Mouse (Mus musculus): ENCODE data around the gene Nr4a1. TPM values are rescaled to one million over a fixed set of nuclear protein-coding genes. Genes with fewer than 3 reads are reported as not detected.
A peak's percentile ranks its signal among the peaks of the same experiment; 100 is the strongest.

Nr4a1 gene
- 5.5 and 7.0 TPM in 2 replicates for polyA plus RNA-seq (2016; fragmentation: Nextera tagmentation; extraction: Ambion mirVana)

DNA sequence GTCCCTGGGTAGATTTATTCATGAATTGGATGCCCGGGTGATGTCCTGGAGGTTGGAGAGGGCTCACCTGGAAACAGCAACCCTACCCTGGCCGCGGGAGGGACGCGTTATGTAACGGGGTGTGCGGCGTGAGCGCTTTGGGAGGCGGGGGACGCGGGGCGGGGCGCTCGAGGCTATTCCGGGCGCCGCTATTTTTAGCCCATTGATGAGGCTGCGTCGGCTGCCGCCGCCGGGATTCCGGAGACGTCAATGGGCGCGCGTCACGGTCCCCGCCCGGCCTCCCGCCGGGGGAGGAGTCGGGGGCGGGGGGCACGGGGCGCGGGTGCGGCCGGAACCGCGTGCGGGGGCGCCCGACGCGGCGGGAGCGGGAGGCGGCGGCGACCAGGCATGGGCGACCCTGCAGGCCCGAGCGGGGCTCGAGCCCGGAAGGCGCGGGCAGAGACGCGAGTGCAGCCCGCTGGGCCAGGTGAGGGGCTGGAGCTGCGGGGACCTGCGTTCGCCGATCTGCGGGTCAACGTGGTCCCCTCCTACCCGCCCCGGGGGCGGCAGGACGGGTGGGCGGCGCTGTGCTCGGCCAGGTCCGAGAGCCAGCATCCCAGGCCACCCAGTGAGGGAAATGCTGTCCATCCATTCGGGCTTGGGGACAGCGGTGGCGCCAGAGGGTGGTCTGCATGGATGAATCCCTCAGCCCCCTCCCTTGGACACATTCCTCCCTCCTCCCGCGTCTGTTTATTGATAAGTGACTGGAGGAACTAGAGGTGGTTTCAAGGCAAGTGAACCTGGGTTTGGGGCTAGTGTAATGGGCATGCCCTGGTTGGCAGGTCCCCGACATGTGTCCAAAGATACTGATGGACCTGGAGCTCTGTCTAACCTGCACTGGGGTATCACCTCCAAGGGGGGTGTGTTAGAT is at the start of gene Nr4a1:
Nr4a1 (plus strand) TSS at position 384 of the 910 bp plus-strand sequence.
- Histone ChIP-seq H3K4me1 (replicated peaks) (peaks cover 10% of the 10 kb centered on the region), H3K9me3 (no peaks in the 10 kb centered on the region), H3K4me3 (replicated peaks) (peak within 1 kb of the TSS; percentile 73), H3K27ac (peak within 1 kb of the TSS; percentile 69), H3K27me3 (peaks cover 2% of the 10 kb centered on the region; the same call in 1 of the 2 replicates), H3K4me2 (peak within 1 kb of the TSS; percentile 93), H3K9ac (replicated peaks) (peak within 1 kb of the TSS; percentile 87), H3K36me3 (peaks cover 5% of the 10 kb centered on the region; the same call in 1 of the 2 replicates)
- WGBS: under 1% methylated on average over 82 of the region's 82 CpGs
- ATAC-seq (ENCODE audit: insufficient number of reproducible peaks, insufficient read depth, low FRiP score, low TSS enrichment, low read depth): 0 out of 2 replicates have a peak, but pooled peaks have one; percentile 26

DNA sequence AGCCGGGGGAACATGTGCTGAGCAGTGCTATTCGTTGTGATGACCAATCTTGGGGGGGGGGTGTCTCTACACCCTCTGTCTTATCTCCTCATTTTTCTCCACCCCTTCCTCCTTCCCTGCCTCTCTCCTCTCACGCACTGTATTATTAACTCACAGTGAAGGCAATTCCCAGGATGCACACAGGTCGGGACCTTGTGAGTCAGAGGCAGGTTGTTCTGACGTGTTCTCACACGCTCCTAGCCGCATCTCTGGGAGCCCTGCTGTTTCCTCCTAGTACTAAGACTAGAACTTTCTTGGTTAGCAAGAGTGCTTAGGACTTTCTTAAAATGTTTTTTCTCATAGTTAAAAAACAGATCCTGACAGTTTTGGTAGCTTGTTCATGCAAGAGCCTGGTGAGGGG is 49.3 kb upstream of the Nr4a1 start:
- WGBS: 84% methylated on average over 7 of the region's 7 CpGs
- no peak overlapping the region for H3K27ac ChIP-seq
- H3K4me2 ChIP-seq: no peak overlapping the region
- H3K4me1 ChIP-seq (replicated peaks): no peaks in the 10 kb centered on the region
- H3K9me3 ChIP-seq: peaks cover 8% of the 10 kb centered on the region
- no peaks in the 10 kb centered on the region for H3K27me3 ChIP-seq
- no peak overlapping the region for H3K4me3 ChIP-seq (replicated peaks)
- H3K36me3 ChIP-seq: peaks cover 94% of the 10 kb centered on the region
- no peak for ATAC-seq (ENCODE audit: insufficient number of reproducible peaks, insufficient read depth, low FRiP score, low TSS enrichment, low read depth)
- H3K9ac ChIP-seq (replicated peaks): no peak overlapping the region

DNA sequence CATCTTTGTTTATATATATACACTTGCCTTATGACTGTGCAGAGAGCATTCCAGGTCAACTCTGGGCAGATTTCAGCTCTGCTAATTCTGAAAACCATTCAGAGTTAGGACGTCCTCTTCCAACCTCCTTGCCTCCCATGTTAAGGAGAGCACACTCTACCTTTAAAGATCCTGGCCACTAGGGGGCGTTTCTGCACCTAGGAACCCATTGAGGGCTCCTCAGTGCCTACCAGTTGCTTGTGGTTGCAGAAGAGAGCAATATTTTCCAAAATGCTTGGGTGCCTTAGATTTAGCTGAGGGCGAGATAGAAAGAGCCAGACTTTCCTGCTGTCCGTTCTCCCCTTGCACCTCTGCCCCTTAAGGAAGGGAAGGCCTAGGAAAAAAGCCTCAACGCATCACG is 43.8 kb upstream of the Nr4a1 start:
- 64% methylated on average over 6 of the region's 6 CpGs for WGBS
- H3K9me3 ChIP-seq: no peaks in the 10 kb centered on the region
- ATAC-seq (ENCODE audit: insufficient number of reproducible peaks, insufficient read depth, low FRiP score, low TSS enrichment, low read depth): peak; percentile 41; the same call in 1 of the 2 replicates
- H3K4me2 ChIP-seq: no peak overlapping the region
- H3K4me1 ChIP-seq (replicated peaks): no peaks in the 10 kb centered on the region
- no peaks in the 10 kb centered on the region for H3K27me3 ChIP-seq
- no peak overlapping the region for H3K27ac ChIP-seq
- H3K36me3 ChIP-seq: peaks cover 88% of the 10 kb centered on the region
- H3K4me3 ChIP-seq (replicated peaks): no peak overlapping the region
- no peak overlapping the region for H3K9ac ChIP-seq (replicated peaks)

DNA sequence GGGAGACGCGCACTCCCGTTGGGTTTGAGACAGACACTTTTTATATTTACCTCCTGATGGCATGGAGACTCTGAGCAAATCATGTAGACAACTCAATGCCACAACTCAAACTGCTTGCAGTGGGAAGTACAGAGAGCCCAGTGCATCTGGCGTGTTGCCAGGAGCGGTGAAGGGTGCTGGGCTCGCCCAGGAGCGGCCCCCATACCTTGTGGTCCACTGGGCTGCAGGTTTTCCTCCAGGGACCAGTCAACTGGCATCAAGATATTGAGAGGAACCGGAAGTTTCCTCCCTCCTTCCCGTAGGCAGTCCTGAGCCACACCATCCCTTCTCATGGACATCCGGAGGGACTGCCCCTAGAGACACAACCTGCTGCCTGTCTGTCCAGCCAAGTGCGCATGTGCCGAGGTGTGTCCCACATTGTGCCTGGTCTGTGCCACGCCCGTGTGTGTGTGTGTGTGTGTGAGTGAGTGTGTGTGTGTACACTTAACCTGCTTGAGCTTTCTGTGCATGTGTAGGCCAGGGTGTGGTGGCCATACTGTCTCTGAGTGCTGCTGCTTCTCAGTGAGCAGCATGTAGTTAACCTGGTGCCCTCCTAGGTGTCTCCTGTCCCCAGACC is 43.0 kb upstream of the Nr4a1 start:
- Histone ChIP-seq H3K4me2 (no peak overlapping the region), H3K4me3 (replicated peaks) (no peak overlapping the region), H3K27ac (no peak overlapping the region), H3K36me3 (peaks cover 82% of the 10 kb centered on the region), H3K9ac (replicated peaks) (no peak overlapping the region), H3K27me3 (no peaks in the 10 kb centered on the region), H3K9me3 (no peaks in the 10 kb centered on the region), H3K4me1 (replicated peaks) (no peaks in the 10 kb centered on the region)
- WGBS: 92% methylated on average over 14 of the region's 14 CpGs
- ATAC-seq (ENCODE audit: insufficient number of reproducible peaks, insufficient read depth, low FRiP score, low TSS enrichment, low read depth): no peak

DNA sequence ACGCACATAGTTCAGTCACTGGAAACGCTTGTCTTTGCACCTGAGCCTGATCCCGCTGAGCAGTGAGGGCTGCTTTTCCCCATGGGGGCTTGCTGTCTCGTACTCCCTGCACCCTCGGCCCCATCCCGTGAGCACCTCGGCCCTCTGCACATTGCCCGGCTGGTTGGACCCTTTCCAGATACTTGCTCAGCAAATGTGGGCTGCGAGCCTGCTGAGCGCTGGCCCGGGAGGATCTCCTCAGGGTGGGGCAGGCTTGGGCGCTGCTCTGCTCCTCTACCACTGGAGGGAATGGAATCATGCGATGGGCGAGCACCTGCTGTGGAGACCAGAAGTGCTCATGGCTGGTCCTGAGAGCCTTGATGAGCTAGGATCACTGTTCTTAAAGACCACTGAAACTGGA is 41.6 kb upstream of the Nr4a1 start:
- ATAC-seq (ENCODE audit: insufficient number of reproducible peaks, insufficient read depth, low FRiP score, low TSS enrichment, low read depth): no peak

DNA sequence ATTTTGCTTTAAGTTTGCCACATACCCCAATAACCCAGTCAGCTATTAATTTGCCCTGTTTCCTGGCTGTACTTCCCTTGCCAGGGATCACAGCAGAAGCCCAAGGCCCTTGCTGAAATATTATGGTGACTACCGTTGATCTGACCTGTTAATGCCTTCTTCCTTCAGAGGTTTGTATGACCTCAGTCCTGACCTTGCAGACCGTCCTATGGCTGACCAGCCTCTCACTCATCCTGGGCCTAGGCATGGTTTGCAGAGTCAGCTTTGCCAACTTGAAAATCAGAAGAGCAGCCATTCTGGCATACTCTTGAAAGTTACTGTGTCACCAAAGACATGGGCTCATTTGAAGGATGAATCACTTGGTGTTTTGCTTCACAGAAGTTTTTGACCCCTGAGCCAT is 38.9 kb upstream of the Nr4a1 start:
- 73% methylated on average over 2 of the region's 2 CpGs for WGBS
- no peak for ATAC-seq (ENCODE audit: insufficient number of reproducible peaks, insufficient read depth, low FRiP score, low TSS enrichment, low read depth)
- H3K4me1 ChIP-seq (replicated peaks): peaks cover 1% of the 10 kb centered on the region
- no peak overlapping the region for H3K4me2 ChIP-seq
- H3K9me3 ChIP-seq: no peaks in the 10 kb centered on the region
- H3K27me3 ChIP-seq: no peaks in the 10 kb centered on the region
- H3K4me3 ChIP-seq (replicated peaks): no peak overlapping the region
- no peak overlapping the region for H3K9ac ChIP-seq (replicated peaks)
- no peak overlapping the region for H3K27ac ChIP-seq
- peaks cover 45% of the 10 kb centered on the region for H3K36me3 ChIP-seq

More for the DNA sequence above, 41.6 kb upstream of the Nr4a1 start:
- Histone ChIP-seq H3K4me3 (replicated peaks) (no peak overlapping the region), H3K27ac (no peak overlapping the region), H3K4me1 (replicated peaks) (no peaks in the 10 kb centered on the region), H3K9me3 (no peaks in the 10 kb centered on the region), H3K4me2 (no peak overlapping the region), H3K36me3 (peaks cover 68% of the 10 kb centered on the region), H3K27me3 (no peaks in the 10 kb centered on the region), H3K9ac (replicated peaks) (no peak overlapping the region)
- WGBS: 91% methylated on average over 14 of the region's 14 CpGs

DNA sequence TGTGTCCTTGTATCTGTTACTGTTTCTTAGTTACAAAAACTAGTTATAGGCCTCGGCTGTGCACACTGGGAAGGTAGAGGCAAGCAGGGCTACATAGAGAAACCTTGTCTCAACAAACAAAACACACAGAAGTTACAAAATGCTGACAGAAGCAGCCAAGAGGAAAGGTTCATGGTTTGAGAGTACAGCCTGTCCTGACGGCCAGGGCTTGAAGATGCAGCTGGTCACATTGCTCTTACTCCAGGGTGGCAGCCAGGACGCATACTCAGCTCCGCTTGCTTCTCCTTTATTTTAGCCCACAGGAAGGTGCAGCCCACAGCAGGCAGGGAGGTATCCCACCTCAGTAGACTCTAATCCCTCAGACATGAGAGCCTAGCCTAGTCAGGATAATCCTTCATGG is 38.0 kb upstream of the Nr4a1 start:
- H3K4me3 ChIP-seq (replicated peaks): no peak overlapping the region
- H3K9ac ChIP-seq (replicated peaks): no peak overlapping the region
- WGBS: 82% methylated on average over 4 of the region's 4 CpGs
- no peak for ATAC-seq (ENCODE audit: insufficient number of reproducible peaks, insufficient read depth, low FRiP score, low TSS enrichment, low read depth)
- no peak overlapping the region for H3K27ac ChIP-seq
- peaks cover 10% of the 10 kb centered on the region for H3K4me1 ChIP-seq (replicated peaks)
- no peak overlapping the region for H3K4me2 ChIP-seq
- H3K9me3 ChIP-seq: no peaks in the 10 kb centered on the region
- no peaks in the 10 kb centered on the region for H3K27me3 ChIP-seq
- peaks cover 36% of the 10 kb centered on the region for H3K36me3 ChIP-seq

DNA sequence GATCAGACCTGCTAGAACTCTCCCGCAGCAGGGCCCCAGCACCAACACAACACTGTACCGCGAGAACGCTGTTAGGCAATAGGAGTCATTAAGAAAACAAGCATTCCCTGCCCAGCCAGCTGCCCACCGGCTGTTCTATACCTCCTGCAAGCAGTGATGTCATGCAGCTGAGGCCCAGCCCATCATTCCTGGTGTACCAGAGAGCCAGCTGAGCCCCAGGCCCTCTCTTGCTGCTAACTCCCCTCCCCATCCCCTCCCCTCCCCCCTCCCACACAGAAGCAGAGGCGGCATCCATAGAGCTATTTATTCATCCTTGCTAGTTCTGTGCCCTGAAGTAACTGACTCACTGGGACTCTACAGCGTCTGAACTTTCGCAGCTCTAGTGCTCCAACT is 33.2 kb upstream of the Nr4a1 start:
- peak overlapping the region; percentile 88 for H3K27ac ChIP-seq
- no peak overlapping the region for H3K9ac ChIP-seq (replicated peaks)
- H3K4me1 ChIP-seq (replicated peaks): peaks cover 49% of the 10 kb centered on the region
- peak overlapping the region; percentile 23; the same call in 1 of the 2 replicates for H3K4me3 ChIP-seq (replicated peaks)
- H3K27me3 ChIP-seq: peaks cover 8% of the 10 kb centered on the region
- peak overlapping the region; percentile 79 for H3K4me2 ChIP-seq
- WGBS: 6% methylated on average over 8 of the region's 8 CpGs
- no peaks in the 10 kb centered on the region for H3K9me3 ChIP-seq
- ATAC-seq (ENCODE audit: insufficient number of reproducible peaks, insufficient read depth, low FRiP score, low TSS enrichment, low read depth): peak; percentile 48
- H3K36me3 ChIP-seq: no peaks in the 10 kb centered on the region

DNA sequence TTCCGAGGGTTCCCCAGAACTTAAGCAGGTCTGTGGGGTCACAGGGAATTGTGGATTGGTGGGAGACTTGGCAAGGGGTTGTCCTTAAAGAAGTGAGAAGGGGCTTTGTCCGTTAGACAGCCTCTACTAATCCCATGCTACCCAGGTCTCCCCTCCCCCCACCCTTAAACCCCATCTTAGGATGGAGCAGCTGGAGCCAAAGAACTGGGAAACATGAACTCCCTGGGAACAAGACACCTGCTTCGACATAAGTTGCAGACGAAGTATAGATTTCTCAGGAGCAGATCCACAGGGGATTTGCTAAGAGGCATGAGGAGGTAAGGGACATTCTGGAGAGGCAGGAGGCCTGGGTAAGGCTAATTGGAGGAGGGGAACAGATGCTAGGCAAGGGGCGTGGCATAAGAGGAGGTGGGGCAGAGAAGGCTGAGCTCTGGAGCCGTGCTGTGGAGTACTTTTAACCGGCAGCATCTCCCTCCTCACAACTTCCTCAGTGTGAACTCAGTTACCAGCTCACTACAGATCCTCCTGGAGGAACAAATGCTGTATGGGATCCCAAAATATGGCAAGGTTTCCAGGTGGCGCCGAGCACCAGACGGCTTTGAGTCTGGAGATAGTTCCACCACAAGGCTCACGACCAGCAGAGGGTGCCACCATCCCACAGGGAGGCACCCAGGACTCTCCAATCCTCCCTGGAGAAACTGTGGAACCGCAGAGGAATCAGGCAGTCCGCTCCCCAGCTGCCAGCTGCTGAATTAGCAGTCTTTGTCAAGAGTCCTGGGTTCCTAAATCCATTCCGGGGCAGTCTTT is 32.6 kb upstream of the Nr4a1 start:
- Histone ChIP-seq H3K36me3 (no peaks in the 10 kb centered on the region), H3K27ac (peak overlapping the region; percentile 88), H3K27me3 (peaks cover 8% of the 10 kb centered on the region), H3K4me1 (replicated peaks) (peaks cover 52% of the 10 kb centered on the region), H3K4me2 (peak overlapping the region; percentile 79), H3K4me3 (replicated peaks) (peak overlapping the region; percentile 23), H3K9me3 (no peaks in the 10 kb centered on the region), H3K9ac (replicated peaks) (peak overlapping the region; percentile 23; the same call in 1 of the 2 replicates)
- WGBS: 2% methylated on average over 14 of the region's 14 CpGs
- peak; percentile 63 for ATAC-seq (ENCODE audit: insufficient number of reproducible peaks, insufficient read depth, low FRiP score, low TSS enrichment, low read depth)

DNA sequence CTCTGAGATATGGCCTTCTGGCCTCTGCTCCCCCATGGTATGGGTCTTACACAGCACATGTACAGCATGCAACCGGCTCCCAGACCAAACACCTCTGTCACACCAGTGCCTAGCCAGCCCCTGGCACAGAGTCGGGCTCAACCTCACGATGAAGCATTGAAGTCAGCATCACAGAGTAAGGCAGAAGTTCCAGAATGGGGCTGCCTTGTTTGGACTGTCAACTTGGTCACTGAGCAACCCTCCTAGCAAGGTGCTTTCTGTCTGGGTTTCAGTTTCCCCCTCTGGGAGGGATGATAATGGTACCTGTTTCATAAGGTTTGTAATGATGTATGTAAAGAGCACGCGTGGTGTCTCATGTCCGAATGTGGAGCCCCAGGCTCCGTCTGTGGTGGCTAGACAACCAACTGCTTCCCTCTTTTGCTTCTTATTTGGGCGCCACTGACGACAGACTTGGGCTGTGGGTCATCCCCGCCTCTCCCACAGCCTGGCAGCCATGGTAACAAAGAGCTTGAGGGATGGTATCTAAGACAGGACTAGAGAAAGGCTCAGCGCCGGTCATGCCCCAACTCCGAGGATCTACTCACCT is 31.1 kb upstream of the Nr4a1 start:
- no peaks in the 10 kb centered on the region for H3K36me3 ChIP-seq
- no peak for ATAC-seq (ENCODE audit: insufficient number of reproducible peaks, insufficient read depth, low FRiP score, low TSS enrichment, low read depth)
- H3K9me3 ChIP-seq: no peaks in the 10 kb centered on the region
- H3K9ac ChIP-seq (replicated peaks): no peak overlapping the region
- peak overlapping the region; percentile 79 for H3K4me2 ChIP-seq
- H3K27me3 ChIP-seq: peaks cover 8% of the 10 kb centered on the region
- no peak overlapping the region for H3K27ac ChIP-seq
- WGBS: 44% methylated on average over 13 of the region's 13 CpGs
- H3K4me1 ChIP-seq (replicated peaks): peaks cover 65% of the 10 kb centered on the region
- H3K4me3 ChIP-seq (replicated peaks): peak overlapping the region; percentile 87
